Mouse (Mus musculus): ENCODE data around the gene Lrfn5. TPM values are rescaled to one million over a fixed set of nuclear protein-coding genes. Genes with fewer than 3 reads are reported as not detected.

Gene Lrfn5
- polyA plus RNA-seq (2014; fragmentation: Illumina TruSeq; extraction: RNeasy Lipid Tissue Mini Kit (QIAGEN cat#74804); ENCODE audit: low read depth, low replicate concordance) = not detected

GRCm38 (mm10) chr12:61522829-61523370 lies at the start of gene Lrfn5:
Gene Lrfn5, plus strand, starts transcription at chr12:61523150.

